Mouse (Mus musculus) heart, postnatal 10 days (tissue): ENCODE measurements around the gene Upp2. TPM values are rescaled to one million over a fixed set of nuclear protein-coding genes. Genes with fewer than 3 reads are reported as not detected.
A peak's percentile ranks its signal among the peaks of the same experiment; 100 is the strongest.

Experiments used
- DNase-seq, 2 experiments: peaks; one replicate each; pipeline ENCODE4 v3.0.0; 2021
- intact Hi-C: fragments of 180-260 bp; cut with DNase I; formaldehyde crosslinking; loops from one replicate; pipeline ENCODE4 v1.15.1; 2025
- total RNA-seq, 2 experiments: library from RNA; stranded (reverse); gene quantifications; 2 replicates each; pipeline ENCODE4 v1.2.3; 2021

Upp2 gene
- total RNA-seq, 2 experiments from 2014 or later: 1.8 to 2.6 TPM

DNA sequence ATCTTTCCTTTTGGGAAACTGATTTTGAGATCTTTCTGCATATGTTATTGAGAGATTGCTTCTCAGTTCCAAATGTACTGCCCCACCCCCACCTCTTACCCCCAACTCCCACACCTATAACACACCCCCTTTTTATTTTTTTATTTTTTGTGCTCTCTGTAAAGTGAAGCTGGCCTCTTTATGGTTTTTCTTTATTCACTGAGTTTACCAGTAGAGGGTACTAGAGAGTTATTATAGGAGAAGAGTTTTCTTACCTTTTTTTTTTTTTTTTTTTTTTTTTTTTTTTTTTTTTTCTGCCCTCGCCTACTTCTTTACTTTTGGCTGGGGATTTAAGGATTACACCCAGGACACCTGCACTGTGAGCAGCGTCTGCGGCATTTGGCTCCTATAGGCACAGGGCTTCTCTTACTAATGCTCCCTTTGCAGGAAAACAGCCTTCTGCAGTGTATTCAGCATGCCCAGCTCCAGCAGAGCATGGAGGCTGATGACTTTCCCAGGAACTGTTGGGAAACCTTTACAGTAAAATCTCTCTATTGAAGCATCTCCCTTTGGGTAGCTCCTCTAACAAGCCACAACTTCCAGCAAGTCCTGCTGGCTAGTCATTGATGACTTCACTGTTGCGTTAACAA lies 170.2 kb downstream of the Upp2 start:
- no peak for DNase-seq
- intact Hi-C loops: loop anchor here (1.0 to 5.0 kb wide), 2 partner anchors 685 to 701 kb away; no protein-coding TSS in a partner anchor

DNA sequence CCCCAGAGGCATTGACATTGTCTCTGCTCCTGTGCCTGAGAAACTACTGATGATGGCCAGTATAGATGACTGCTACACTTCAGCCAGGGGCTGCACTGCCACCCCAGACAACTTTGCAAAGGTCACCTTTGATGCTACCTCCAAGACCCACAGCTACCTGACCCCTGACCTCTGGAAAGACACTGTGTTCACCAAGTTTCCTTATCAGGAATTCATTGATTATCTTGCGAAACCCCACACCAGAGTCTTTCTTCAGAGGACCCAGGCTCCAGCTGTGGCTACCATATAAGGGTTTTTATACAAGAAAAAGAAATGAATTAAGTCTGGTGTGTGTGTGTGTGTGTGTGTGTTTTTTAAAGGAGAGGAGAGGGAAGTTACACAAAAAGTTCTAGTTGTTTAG lies 174.1 kb downstream of the Upp2 start:
- DNase-seq: no peak
- intact Hi-C loops: no loop called here

DNA sequence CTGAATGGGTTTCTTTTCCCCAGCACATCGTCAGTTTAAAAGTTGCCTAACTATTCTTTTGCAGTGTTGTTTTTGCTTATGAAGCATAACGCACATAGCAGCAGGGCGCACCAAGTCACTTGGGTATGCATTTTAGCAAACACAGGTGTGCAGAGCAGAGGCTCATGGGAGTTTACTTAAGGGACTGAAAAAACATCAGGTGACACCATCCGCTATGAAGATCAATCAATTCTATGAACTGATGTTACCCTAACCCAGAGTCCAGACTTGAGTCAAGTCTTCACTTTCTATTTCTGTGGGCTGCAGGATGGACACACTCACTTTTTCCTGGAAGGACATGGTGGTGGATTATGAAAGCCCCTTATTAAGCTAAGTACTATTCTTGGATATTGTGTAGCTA lies 174.9 kb downstream of the Upp2 start:
- intact Hi-C loops: no loop called here
- DNase-seq: no peak

DNA sequence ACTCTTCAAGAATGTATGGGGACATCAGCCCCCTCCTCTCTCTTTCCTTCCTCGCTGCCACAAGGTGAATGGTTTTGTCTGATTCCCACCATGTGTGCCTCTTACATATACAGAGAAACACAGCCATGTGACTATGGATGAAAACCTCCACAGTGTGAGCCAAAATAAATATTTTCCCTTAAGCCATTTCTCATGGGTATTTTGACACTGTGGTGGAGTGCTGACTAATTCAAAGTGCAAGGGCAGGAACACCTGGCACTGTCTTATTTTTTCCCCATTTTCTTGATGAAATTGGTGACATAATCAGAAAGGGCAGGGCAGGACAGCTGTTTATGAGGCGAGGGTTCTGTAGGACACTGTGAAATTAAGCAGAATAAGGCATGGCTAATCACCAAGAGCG lies 176.3 kb downstream of the Upp2 start:
- DNase-seq: peak in 1 of 2 experiments; percentile 7
- intact Hi-C loops: no loop called here

GRCm38 (mm10) chr2:58747483-58748229 lies 180.6 kb downstream of the Upp2 start:
- intact Hi-C loops: no loop called here
- no peak for DNase-seq

DNA sequence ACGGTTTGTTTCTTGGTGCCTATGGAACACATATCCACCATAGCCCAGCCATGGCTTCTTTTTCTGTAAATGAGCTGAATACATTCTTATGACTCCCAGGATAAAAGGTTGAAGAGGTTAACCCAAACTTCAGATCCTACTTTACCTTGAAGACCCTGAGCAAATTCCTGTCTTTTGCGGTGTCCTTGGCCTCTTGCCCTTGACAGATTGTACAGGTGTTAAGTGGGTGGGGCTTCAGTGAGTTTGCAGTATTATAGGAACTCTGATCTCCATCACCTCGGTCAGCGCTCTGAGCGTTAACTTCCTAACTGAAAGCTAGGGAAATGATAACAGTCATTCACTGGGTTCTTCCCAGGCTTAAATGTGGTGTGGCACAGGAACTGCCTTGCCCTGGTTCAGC lies 181.2 kb downstream of the Upp2 start:
- intact Hi-C loops: no loop called here

GRCm38 (mm10) chr2:58752891-58753290 lies 185.8 kb downstream of the Upp2 start:
- DNase-seq: no peak
- intact Hi-C loops: no loop called here

More for the DNA sequence above, 181.2 kb downstream of the Upp2 start:
- no peak for DNase-seq

DNA sequence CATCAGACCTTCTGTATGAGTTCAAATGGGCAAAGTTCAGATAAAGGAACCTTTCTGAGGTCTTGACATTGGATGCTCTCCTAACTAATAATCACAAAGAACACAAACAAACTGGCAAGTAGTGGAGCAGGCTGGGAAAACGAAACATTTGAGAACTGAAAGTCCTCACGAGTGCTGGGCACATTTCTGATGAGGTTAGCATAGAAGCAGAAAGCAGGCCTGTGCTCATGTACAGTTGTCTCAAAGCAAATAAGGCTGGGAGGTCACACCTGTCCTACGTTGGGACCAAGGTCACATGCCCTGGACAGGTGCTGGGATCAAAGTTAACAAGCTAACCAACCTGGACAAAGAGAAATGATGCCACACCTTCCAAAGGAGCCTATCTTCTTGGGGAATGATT lies 187.6 kb downstream of the Upp2 start:
- no peak for DNase-seq
- intact Hi-C loops: no loop called here

DNA sequence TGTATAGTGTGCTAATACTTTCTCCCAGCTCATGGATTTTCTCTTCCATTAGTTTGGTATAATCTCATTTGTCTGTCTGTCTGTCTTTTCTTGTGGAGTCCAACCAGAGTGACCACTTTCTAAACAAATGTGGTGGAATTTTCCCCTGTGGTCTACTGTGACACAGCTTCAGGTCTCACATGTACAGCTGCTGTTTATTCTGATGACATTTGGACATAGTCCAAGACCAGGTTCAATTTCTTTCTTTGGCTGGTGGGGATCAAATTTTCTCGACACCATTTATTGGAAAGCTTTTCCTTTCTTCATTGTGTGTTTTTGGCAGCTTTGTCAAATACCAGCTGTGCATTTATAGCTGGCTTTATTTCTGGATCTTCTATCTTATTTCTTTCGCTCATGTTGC lies 191.0 kb downstream of the Upp2 start:
- intact Hi-C loops: no loop called here

GRCm38 (mm10) chr2:58759676-58760075 lies 192.6 kb downstream of the Upp2 start:
- no peak for DNase-seq
- intact Hi-C loops: no loop called here

More for the DNA sequence above, 191.0 kb downstream of the Upp2 start:
- no peak for DNase-seq

GRCm38 (mm10) chr2:58765141-58765540 lies 198.0 kb downstream of the Upp2 start:
- intact Hi-C loops: no loop called here
- DNase-seq: no peak

DNA sequence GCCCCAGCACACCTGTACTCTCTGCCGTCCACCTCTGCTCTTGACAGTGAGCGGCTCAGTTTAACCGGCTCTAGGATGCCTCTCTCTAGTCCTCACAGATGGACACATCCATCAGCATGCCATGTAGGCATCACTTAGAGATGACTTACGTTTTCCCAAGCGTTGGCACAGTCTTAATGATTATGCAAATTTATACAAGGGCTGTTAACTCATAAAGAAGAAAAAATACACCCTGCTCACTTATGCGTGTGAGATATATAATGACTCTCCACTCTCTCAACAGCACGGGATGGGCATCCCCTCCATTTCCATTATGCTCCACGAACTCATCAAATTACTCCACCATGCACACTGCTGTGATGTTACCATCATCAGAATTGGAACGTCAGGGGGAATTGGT lies 206.7 kb downstream of the Upp2 start:
- intact Hi-C loops: no loop called here
- no peak for DNase-seq

DNA sequence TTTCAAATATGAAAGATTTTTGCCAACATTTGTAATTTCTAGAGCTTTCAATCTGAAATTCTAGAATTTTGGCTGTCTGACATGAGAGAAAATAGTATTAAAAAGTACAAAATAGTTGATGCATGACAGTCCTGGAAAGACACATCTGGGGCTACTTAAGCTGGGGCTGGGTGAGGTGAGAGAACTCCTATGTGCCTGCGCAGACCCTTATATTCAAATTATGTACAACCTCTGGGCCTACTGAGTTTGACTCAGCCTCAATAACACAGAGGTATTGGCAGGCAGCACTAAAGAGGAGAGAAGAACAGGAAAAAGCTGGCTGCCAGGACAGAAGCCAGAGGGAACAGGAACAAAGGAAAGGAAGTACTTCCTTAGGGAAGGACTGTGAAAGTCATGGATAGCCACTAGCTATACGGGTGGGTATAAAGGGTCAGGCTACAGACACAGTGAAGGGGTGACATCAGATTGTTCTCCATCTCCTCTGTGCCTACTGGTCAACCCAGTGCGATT lies 211.9 kb downstream of the Upp2 start:
- DNase-seq: no peak
- intact Hi-C loops: no loop called here

DNA sequence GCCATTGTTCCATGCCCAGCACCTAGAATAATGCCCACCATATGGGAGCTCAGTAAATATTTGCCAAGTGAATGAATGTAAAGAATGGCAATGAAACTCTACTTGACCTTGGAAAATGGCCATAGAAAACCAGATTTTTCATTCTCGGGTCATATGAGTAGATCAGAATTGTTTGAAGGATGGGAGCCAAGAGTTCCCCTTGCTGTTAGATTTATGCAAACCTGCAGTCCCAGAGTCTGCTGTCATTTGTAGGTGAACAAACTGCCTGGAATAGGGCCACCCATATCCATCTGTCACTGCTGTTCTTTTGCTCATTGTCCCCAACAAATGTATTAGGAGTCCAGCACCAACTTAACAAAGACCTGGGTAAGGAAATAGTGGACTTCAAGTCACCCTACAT lies 216.4 kb downstream of the Upp2 start:
- intact Hi-C loops: no loop called here
- DNase-seq: no peak

DNA sequence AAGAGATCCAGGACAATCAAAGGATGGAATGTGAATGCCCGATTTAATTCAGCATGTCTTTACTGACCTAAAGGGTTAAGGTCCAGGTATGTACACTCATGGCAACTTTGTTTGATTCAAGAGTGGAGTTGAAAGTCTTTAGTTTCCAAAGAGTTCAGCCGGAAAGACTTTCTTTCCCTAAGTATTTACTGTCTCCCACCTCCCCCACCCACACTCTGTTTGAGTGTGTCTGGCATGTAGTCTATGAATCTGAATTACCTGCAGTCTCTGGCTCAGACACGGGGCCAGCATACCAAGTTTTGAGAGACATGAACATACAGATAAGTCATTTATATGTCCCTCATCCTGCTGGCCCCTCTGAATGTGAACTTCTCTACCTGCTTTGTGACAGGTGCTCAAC lies 219.1 kb downstream of the Upp2 start:
- intact Hi-C loops: no loop called here
- no peak for DNase-seq

- intact Hi-C loops: no loop called here
- DNase-seq: peak in 1 of 2 experiments; percentile 2
Observed at GRCm38 (mm10) chr2:58786681-58787080, 219.6 kb downstream of the Upp2 start.

DNA sequence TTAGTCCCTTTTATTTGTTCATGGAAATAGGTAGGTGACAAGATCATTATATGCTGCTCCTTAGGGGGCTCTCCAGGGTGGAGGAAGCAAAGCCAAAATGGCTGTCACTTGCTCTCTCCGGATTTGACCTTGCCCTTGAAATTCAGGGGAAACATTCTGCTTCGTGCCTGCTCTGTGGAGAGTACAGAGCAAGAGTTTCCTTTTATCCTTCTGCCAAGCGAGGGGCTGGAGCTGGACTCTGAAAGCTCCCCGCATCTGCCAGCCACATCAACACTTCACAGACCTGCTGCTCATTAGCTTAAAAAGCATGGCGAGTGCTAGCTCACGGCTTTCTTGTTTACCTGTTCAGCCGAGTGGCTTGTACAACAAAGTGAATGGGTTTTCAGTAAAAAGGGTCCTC lies 220.3 kb downstream of the Upp2 start:
- no peak for DNase-seq
- intact Hi-C loops: no loop called here

DNA sequence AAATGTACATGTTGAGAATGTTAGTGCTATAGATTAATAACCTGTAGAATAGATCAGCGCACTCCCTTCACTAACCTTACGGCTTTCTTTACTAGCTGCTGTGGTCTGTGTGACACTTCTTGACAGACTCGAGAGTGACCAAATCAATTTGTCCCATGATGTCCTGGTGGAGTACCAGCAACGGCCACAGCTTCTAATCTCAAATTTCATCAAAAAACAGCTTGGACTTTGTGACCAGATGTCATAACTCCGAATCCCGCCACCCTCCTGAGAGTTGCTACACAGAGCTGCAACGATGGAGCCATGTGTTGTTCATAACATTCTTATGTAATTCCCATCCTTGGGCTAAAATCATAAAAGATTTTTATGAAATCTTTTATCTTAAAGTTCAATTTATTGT lies 222.8 kb downstream of the Upp2 start:
- intact Hi-C loops: no loop called here
- DNase-seq: no peak

DNA sequence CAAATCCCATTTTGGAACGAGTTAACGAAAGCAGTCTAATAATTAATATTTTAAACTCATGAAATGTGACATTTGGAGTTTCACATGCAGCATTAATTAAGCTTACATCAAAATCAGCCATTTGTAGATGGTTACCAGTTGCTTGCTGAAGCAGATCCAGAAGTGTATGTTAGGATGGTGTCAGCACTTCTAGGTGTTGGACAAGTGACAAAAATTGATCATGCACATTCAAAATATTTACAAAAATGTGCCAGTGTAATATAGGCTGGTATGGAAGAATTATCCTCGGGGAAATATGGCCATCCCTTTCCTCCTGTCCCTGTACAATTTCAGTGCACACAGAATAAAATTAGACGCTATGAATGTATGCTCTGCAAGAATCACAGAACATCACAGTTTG lies 223.3 kb downstream of the Upp2 start:
- DNase-seq: no peak

GRCm38 (mm10) chr2:58794489-58794888 lies 227.4 kb downstream of the Upp2 start:
- DNase-seq: no peak

More for the DNA sequence above, 223.3 kb downstream of the Upp2 start:
- intact Hi-C loops: no loop called here

GRCm38 (mm10) chr2:58795432-58795831 lies 228.3 kb downstream of the Upp2 start:
- DNase-seq: no peak
- intact Hi-C loops: no loop called here

More at GRCm38 (mm10) chr2:58794489-58794888, 227.4 kb downstream of the Upp2 start:
- intact Hi-C loops: no loop called here

- intact Hi-C loops: no loop called here
- no peak for DNase-seq
Observed at GRCm38 (mm10) chr2:58797506-58797905, 230.4 kb downstream of the Upp2 start.
